Mouse (Mus musculus): ENCODE measurements around the gene Tenm2. TPM values are rescaled to one million over a fixed set of nuclear protein-coding genes. Genes with fewer than 3 reads are reported as not detected.

Gene Tenm2
- total and polyA plus RNA-seq, 3 experiments, result not detected

- TF ChIP-seq CTCF (conservative IDR thresholded peaks at IDR 0.05 in 1 of 2, IDR thresholded peaks at IDR 0.05 in 1 of 2; ENCODE audit: low read depth in 2 of 2, low read length in 2 of 2), result no peak
- peak; percentile 96 for TF ChIP-seq MAFK (IDR thresholded peaks at IDR 0.05; ENCODE audit: insufficient replicate concordance, low read length)
- dilution Hi-C loops (cut with MboI; ENCODE audit: extremely low pct_ligation_motif_present, extremely low pct_unique_long_range_greater_than_20kb, low sequenced_read_pairs), result no loop called here
- no peak overlapping the region for H3K4me2 ChIP-seq (ENCODE audit: insufficient read depth, low read depth, poor library complexity, severe bottlenecking)
- no peak overlapping the region for H3K27ac ChIP-seq (ENCODE audit: insufficient read depth, low read depth)
- H3K4me1 ChIP-seq (ENCODE audit: control insufficient read depth in 1 of 2, insufficient read depth in 2 of 2), result no peaks in the 10 kb centered on the region
- H3K9me3 ChIP-seq (replicated peaks; ENCODE audit: low read length), result peaks cover 64% of the 10 kb centered on the region
- in situ Hi-C loops (cut with MboI; ENCODE audit: low pct_ligation_motif_present, low pct_unique_long_range_greater_than_20kb, low sequenced_read_pairs), result no loop called here
- H3K36me3 ChIP-seq (replicated peaks in 1 of 2; ENCODE audit: control insufficient read depth in 1 of 2, insufficient read depth in 1 of 2, low read length in 1 of 2), result no peaks in the 10 kb centered on the region
- no peak overlapping the region for H3K9ac ChIP-seq (ENCODE audit: insufficient read depth, low read depth)
- H3K4me3 ChIP-seq (replicated peaks in 1 of 3; ENCODE audit: low read depth in 2 of 3, low read length in 2 of 3, poor library complexity in 1 of 3), result no peak overlapping the region
- no peaks in the 10 kb centered on the region for H3K79me2 ChIP-seq (replicated peaks; ENCODE audit: control insufficient read depth, extremely low read depth, insufficient read depth, poor library complexity, severe bottlenecking)
- H3K27me3 ChIP-seq (replicated peaks), result no peaks in the 10 kb centered on the region
- DNase-seq (ENCODE audit: extremely low read depth), result no peak
These were observed 1090.7 kb downstream of the Tenm2 start for GRCm38 (mm10) chr11:36145057-36145456.

GRCm38 (mm10) chr11:36140411-36140810 is 1095.4 kb downstream of the Tenm2 start:
- DNase-seq (ENCODE audit: extremely low read depth), result no peak
- dilution Hi-C loops (cut with MboI; ENCODE audit: extremely low pct_ligation_motif_present, extremely low pct_unique_long_range_greater_than_20kb, low sequenced_read_pairs) (no loop called here), in situ Hi-C loops (cut with MboI; ENCODE audit: low pct_ligation_motif_present, low pct_unique_long_range_greater_than_20kb, low sequenced_read_pairs) (no loop called here)
- Histone ChIP-seq H3K9ac (ENCODE audit: insufficient read depth, low read depth) (no peak overlapping the region), H3K4me2 (ENCODE audit: insufficient read depth, low read depth, poor library complexity, severe bottlenecking) (no peak overlapping the region), H3K27me3 (replicated peaks) (no peaks in the 10 kb centered on the region), H3K4me1 (ENCODE audit: control insufficient read depth in 1 of 2, insufficient read depth in 2 of 2) (no peaks in the 10 kb centered on the region), H3K9me3 (replicated peaks; ENCODE audit: low read length) (peaks cover 62% of the 10 kb centered on the region), H3K27ac (ENCODE audit: insufficient read depth, low read depth) (no peak overlapping the region), H3K36me3 (replicated peaks in 1 of 2; ENCODE audit: control insufficient read depth in 1 of 2, insufficient read depth in 1 of 2, low read length in 1 of 2) (no peaks in the 10 kb centered on the region), H3K79me2 (replicated peaks; ENCODE audit: control insufficient read depth, extremely low read depth, insufficient read depth, poor library complexity, severe bottlenecking) (no peaks in the 10 kb centered on the region), H3K4me3 (replicated peaks in 1 of 3; ENCODE audit: low read depth in 2 of 3, low read length in 2 of 3, poor library complexity in 1 of 3) (no peak overlapping the region)
- TF ChIP-seq MXI1 (IDR thresholded peaks at IDR 0.05; ENCODE audit: low read depth, low read length), result no peak
- TF ChIP-seq ZKSCAN1 (IDR thresholded peaks at IDR 0.05; ENCODE audit: borderline replicate concordance, low read depth, low read length), result no peak
- TF ChIP-seq HCFC1 (IDR thresholded peaks at IDR 0.05; ENCODE audit: low read depth, low read length), result no peak
- TF ChIP-seq MAX (IDR thresholded peaks at IDR 0.05; ENCODE audit: low read length), result no peak
- TF ChIP-seq RAD21 (IDR thresholded peaks at IDR 0.05; ENCODE audit: low read depth, low read length), result no peak
- no peak for TF ChIP-seq CTCF (conservative IDR thresholded peaks at IDR 0.05 in 1 of 2, IDR thresholded peaks at IDR 0.05 in 1 of 2; ENCODE audit: low read depth in 2 of 2, low read length in 2 of 2)
- TF ChIP-seq POLR2A (IDR thresholded peaks at IDR 0.05; ENCODE audit: low read depth, low read length), result no peak
- TF ChIP-seq CHD2 (IDR thresholded peaks at IDR 0.05; ENCODE audit: low read length), result no peak
- TF ChIP-seq KAT2A (IDR thresholded peaks at IDR 0.05; ENCODE audit: insufficient replicate concordance, low read length), result no peak
- TF ChIP-seq TBP (conservative IDR thresholded peaks at IDR 0.05; ENCODE audit: low read depth, low read length), result no peak
- no peak for TF ChIP-seq MYC (IDR thresholded peaks at IDR 0.05; ENCODE audit: low read depth, low read length)
- no peak for TF ChIP-seq PAX5 (IDR thresholded peaks at IDR 0.05; ENCODE audit: low read length)
- no peak for TF ChIP-seq JUN (IDR thresholded peaks at IDR 0.05; ENCODE audit: insufficient read depth, low read depth, low read length)
- TF ChIP-seq JUND (conservative IDR thresholded peaks at IDR 0.05; ENCODE audit: low read depth, low read length), result no peak
- no peak for TF ChIP-seq E2F4 (IDR thresholded peaks at IDR 0.05; ENCODE audit: insufficient replicate concordance, low read depth, low read length)
- TF ChIP-seq IRF4 (IDR thresholded peaks at IDR 0.05; ENCODE audit: low read depth, low read length), result no peak
- TF ChIP-seq ZC3H11A (IDR thresholded peaks at IDR 0.05; ENCODE audit: low read depth, low read length), result no peak
- TF ChIP-seq BHLHE40 (IDR thresholded peaks at IDR 0.05; ENCODE audit: low read depth, low read length), result no peak
- no peak for TF ChIP-seq ZNF384 (IDR thresholded peaks at IDR 0.05; ENCODE audit: low read depth, low read length)
- no peak for TF ChIP-seq MAZ (IDR thresholded peaks at IDR 0.05; ENCODE audit: low read depth, low read length)
